Mouse (Mus musculus): Measurements from ENCODE around the gene Fam219a. TPM values are rescaled to one million over a fixed set of nuclear protein-coding genes. Genes with fewer than 3 reads are reported as not detected.

Gene Fam219a
- total RNA-seq, 2 experiments from 2014 or later: 168 to 186 TPM

- no peak for DNase-seq (ENCODE audit: low spot score in 2 of 2)
Observed at GRCm38 (mm10) chr4:41477648-41478160, 91.6 kb downstream of the Fam219a start.

GRCm38 (mm10) chr4:41471384-41471689 lies 98.0 kb downstream of the Fam219a start:
- no peak for DNase-seq (ENCODE audit: low spot score in 2 of 2)

- DNase-seq (ENCODE audit: low spot score in 2 of 2): peak in 1 of 2 experiments; percentile 47
Observed at GRCm38 (mm10) chr4:41470684-41471383, 98.5 kb downstream of the Fam219a start.

- no peak for DNase-seq (ENCODE audit: low spot score in 2 of 2)
Observed at GRCm38 (mm10) chr4:41470051-41470683, 99.2 kb downstream of the Fam219a start.

- DNase-seq (ENCODE audit: low spot score in 2 of 2): no peak
Observed at GRCm38 (mm10) chr4:41469199-41469598, 100.1 kb downstream of the Fam219a start.

GRCm38 (mm10) chr4:41468396-41469080 lies 100.8 kb downstream of the Fam219a start:
- DNase-seq (ENCODE audit: low spot score in 2 of 2): peak; percentile 71 to 80

Other genes starting within 250 kb of the Fam219a start
- 10 to 100 TPM; 43.1 to 54.6 TPM for gene Ubap1, start 220.5 kb downstream of the Fam219a start, total RNA-seq (2021)
- gene Kif24, start 104.7 kb downstream of the Fam219a start, total RNA-seq (2021): 1 to 10 TPM; 2.0 to 2.3 TPM
- 10 to 100 TPM; 33.9 to 36.0 TPM for gene Nudt2, start 104.4 kb downstream of the Fam219a start, total RNA-seq (2021)
- gene AI464131, start 66.5 kb downstream of the Fam219a start, total RNA-seq (2021): 10 to 100 TPM; 44.8 TPM
- 10 to 100 TPM in 1 of 2 experiments, 1 to 10 TPM in 1; 8.0 to 10.0 TPM for gene 1110017D15Rik, start 52.2 kb downstream of the Fam219a start, total RNA-seq (2021)
- 1 to 10 TPM; 5.4 to 8.3 TPM for gene Dnaic1, start 237 bp upstream of the Fam219a start, total RNA-seq (2021)
- gene Enho, start 70.8 kb upstream of the Fam219a start, total RNA-seq (2021): 10 to 100 TPM; 63.4 to 66.5 TPM
- 10 to 100 TPM; 64.7 to 65.0 TPM for gene Cntfr, start 127.6 kb upstream of the Fam219a start, total RNA-seq (2021)
- 10 to 100 TPM; 23.2 to 24.5 TPM for gene Il11ra1, start 130.5 kb upstream of the Fam219a start, total RNA-seq (2021)
- 10 to 100 TPM; 27.7 to 34.4 TPM for gene Rpp25l, start 144.0 kb upstream of the Fam219a start, total RNA-seq (2021)
- 100 to 1,000 TPM; 142 to 158 TPM for gene Dctn3, start 153.6 kb upstream of the Fam219a start, total RNA-seq (2021)
- not detected for gene Arid3c, start 161.6 kb upstream of the Fam219a start, total RNA-seq (2021)
- 10 to 100 TPM; 49.0 to 51.1 TPM for gene Galt, start 185.7 kb upstream of the Fam219a start, total RNA-seq (2021)
- 10 to 100 TPM; 41.0 to 49.1 TPM for gene Sigmar1, start 186.6 kb upstream of the Fam219a start, total RNA-seq (2021)
- gene Ccl27a, start 204.7 kb upstream of the Fam219a start, total RNA-seq (2021): 100 to 1,000 TPM; 141 to 191 TPM